Mouse (Mus musculus): ENCODE results near the gene Mthfd1l. TPM values are rescaled to one million over a fixed set of nuclear protein-coding genes. Genes with fewer than 3 reads are reported as not detected.
"Not testable (repeated sequence)": the region's sequence is repeated elsewhere in the genome, so short reads cannot be mapped to it uniquely, and the experiment has no call there.

The Mthfd1l gene
- polyA plus RNA-seq, 1 experiment: 12.5 TPM

- TF ChIP-seq POLR2A (IDR thresholded peaks at IDR 0.05; ENCODE audit: borderline replicate concordance, insufficient read depth, low read length): no peak
- TF ChIP-seq CTCF (IDR thresholded peaks at IDR 0.05; ENCODE audit: borderline replicate concordance, insufficient read depth, low read depth, low read length): no peak
- WGBS: 66% methylated on average over 7 of the region's 7 CpGs
- Histone ChIP-seq H3K4me1 (ENCODE audit: control insufficient read depth, insufficient read depth, low read length) (peaks cover 4% of the 10 kb centered on the region), H3K27me3 (ENCODE audit: control insufficient read depth, insufficient read depth, low read length) (no peaks in the 10 kb centered on the region), H3K4me3 (replicated peaks; ENCODE audit: insufficient read depth, low read depth, low read length) (no peak overlapping the region), H3K27ac (ENCODE audit: insufficient read depth, low read length) (no peak overlapping the region)
- no peak for DNase-seq
Measured at GRCm38 (mm10) chr10:4117091-4117490, 144.2 kb downstream of the Mthfd1l start.

GRCm38 (mm10) chr10:4119287-4119686 is 146.4 kb downstream of the Mthfd1l start:
- no peak for TF ChIP-seq CTCF (IDR thresholded peaks at IDR 0.05; ENCODE audit: borderline replicate concordance, insufficient read depth, low read depth, low read length)
- TF ChIP-seq POLR2A (IDR thresholded peaks at IDR 0.05; ENCODE audit: borderline replicate concordance, insufficient read depth, low read length): no peak
- no peak for DNase-seq
- H3K4me3 ChIP-seq (replicated peaks; ENCODE audit: insufficient read depth, low read depth, low read length): no peak overlapping the region

GRCm38 (mm10) chr10:4120708-4121107 is 147.8 kb downstream of the Mthfd1l start:
- Histone ChIP-seq H3K27me3 (ENCODE audit: control insufficient read depth, insufficient read depth, low read length) (no peaks in the 10 kb centered on the region), H3K4me3 (replicated peaks; ENCODE audit: insufficient read depth, low read depth, low read length) (no peak overlapping the region), H3K27ac (ENCODE audit: insufficient read depth, low read length) (no peak overlapping the region), H3K4me1 (ENCODE audit: control insufficient read depth, insufficient read depth, low read length) (no peaks in the 10 kb centered on the region)
- WGBS: 67% methylated on average over 10 of the region's 10 CpGs
- no peak for DNase-seq
- no peak for TF ChIP-seq CTCF (IDR thresholded peaks at IDR 0.05; ENCODE audit: borderline replicate concordance, insufficient read depth, low read depth, low read length)
- no peak for TF ChIP-seq POLR2A (IDR thresholded peaks at IDR 0.05; ENCODE audit: borderline replicate concordance, insufficient read depth, low read length)

More at GRCm38 (mm10) chr10:4119287-4119686, 146.4 kb downstream of the Mthfd1l start:
- Histone ChIP-seq H3K27me3 (ENCODE audit: control insufficient read depth, insufficient read depth, low read length) (no peaks in the 10 kb centered on the region), H3K4me1 (ENCODE audit: control insufficient read depth, insufficient read depth, low read length) (no peaks in the 10 kb centered on the region), H3K27ac (ENCODE audit: insufficient read depth, low read length) (no peak overlapping the region)
- WGBS: 83% methylated on average over 4 of the region's 4 CpGs

GRCm38 (mm10) chr10:4121197-4121596 is 148.3 kb downstream of the Mthfd1l start:
- Histone ChIP-seq H3K27me3 (ENCODE audit: control insufficient read depth, insufficient read depth, low read length) (no peaks in the 10 kb centered on the region), H3K27ac (ENCODE audit: insufficient read depth, low read length) (no peak overlapping the region), H3K4me1 (ENCODE audit: control insufficient read depth, insufficient read depth, low read length) (peaks cover under 1% of the 10 kb centered on the region; the same call in 1 of the 2 replicates), H3K4me3 (replicated peaks; ENCODE audit: insufficient read depth, low read depth, low read length) (no peak overlapping the region)
- no peak for TF ChIP-seq POLR2A (IDR thresholded peaks at IDR 0.05; ENCODE audit: borderline replicate concordance, insufficient read depth, low read length)
- TF ChIP-seq CTCF (IDR thresholded peaks at IDR 0.05; ENCODE audit: borderline replicate concordance, insufficient read depth, low read depth, low read length): no peak
- 57% methylated on average over 1 of the region's 1 CpGs for WGBS
- no peak for DNase-seq

- H3K27ac ChIP-seq (ENCODE audit: insufficient read depth, low read length): not testable (repeated sequence)
- peaks cover 11% of the 10 kb centered on the region for H3K4me1 ChIP-seq (ENCODE audit: control insufficient read depth, insufficient read depth, low read length)
- 88% methylated on average over 7 of the region's 7 CpGs for WGBS
Measured at GRCm38 (mm10) chr10:4123280-4123945, 150.5 kb downstream of the Mthfd1l start.

GRCm38 (mm10) chr10:4124148-4124547 is 151.2 kb downstream of the Mthfd1l start:
- H3K27me3 ChIP-seq (ENCODE audit: control insufficient read depth, insufficient read depth, low read length): no peaks in the 10 kb centered on the region
- no peak overlapping the region for H3K4me3 ChIP-seq (replicated peaks; ENCODE audit: insufficient read depth, low read depth, low read length)
- H3K4me1 ChIP-seq (ENCODE audit: control insufficient read depth, insufficient read depth, low read length): peaks cover 15% of the 10 kb centered on the region
- TF ChIP-seq POLR2A (IDR thresholded peaks at IDR 0.05; ENCODE audit: borderline replicate concordance, insufficient read depth, low read length) (no peak), CTCF (IDR thresholded peaks at IDR 0.05; ENCODE audit: borderline replicate concordance, insufficient read depth, low read depth, low read length) (no peak)
- DNase-seq: no peak
- H3K27ac ChIP-seq (ENCODE audit: insufficient read depth, low read length): no peak overlapping the region
- 87% methylated on average over 1 of the region's 1 CpGs for WGBS

More at GRCm38 (mm10) chr10:4123280-4123945, 150.5 kb downstream of the Mthfd1l start:
- H3K27me3 ChIP-seq (ENCODE audit: control insufficient read depth, insufficient read depth, low read length); DNase-seq; H3K4me3 ChIP-seq (replicated peaks; ENCODE audit: insufficient read depth, low read depth, low read length): not testable (repeated sequence)

GRCm38 (mm10) chr10:4125232-4125631 is 152.3 kb downstream of the Mthfd1l start:
- Histone ChIP-seq H3K27ac (ENCODE audit: insufficient read depth, low read length) (no peak overlapping the region), H3K4me3 (replicated peaks; ENCODE audit: insufficient read depth, low read depth, low read length) (no peak overlapping the region), H3K4me1 (ENCODE audit: control insufficient read depth, insufficient read depth, low read length) (peaks cover 15% of the 10 kb centered on the region), H3K27me3 (ENCODE audit: control insufficient read depth, insufficient read depth, low read length) (no peaks in the 10 kb centered on the region)
- no peak for DNase-seq
- 91% methylated on average over 7 of the region's 7 CpGs for WGBS
- TF ChIP-seq CTCF (IDR thresholded peaks at IDR 0.05; ENCODE audit: borderline replicate concordance, insufficient read depth, low read depth, low read length) (no peak), POLR2A (IDR thresholded peaks at IDR 0.05; ENCODE audit: borderline replicate concordance, insufficient read depth, low read length) (no peak)

GRCm38 (mm10) chr10:4126335-4127012 is 153.6 kb downstream of the Mthfd1l start:
- WGBS: 39% methylated on average over 8 of the region's 8 CpGs
- Histone ChIP-seq H3K4me3 (replicated peaks; ENCODE audit: insufficient read depth, low read depth, low read length) (no peak overlapping the region), H3K27me3 (ENCODE audit: control insufficient read depth, insufficient read depth, low read length) (no peaks in the 10 kb centered on the region), H3K4me1 (ENCODE audit: control insufficient read depth, insufficient read depth, low read length) (peaks cover 15% of the 10 kb centered on the region), H3K27ac (ENCODE audit: insufficient read depth, low read length) (no peak overlapping the region)
- peak; percentile 32 to 43 for DNase-seq
- TF ChIP-seq POLR2A (IDR thresholded peaks at IDR 0.05; ENCODE audit: borderline replicate concordance, insufficient read depth, low read length) (no peak), CTCF (IDR thresholded peaks at IDR 0.05; ENCODE audit: borderline replicate concordance, insufficient read depth, low read depth, low read length) (no peak)
